Mouse (Mus musculus) adrenal gland, adult 18-20 months (tissue): Measurements from ENCODE around the gene Trnt1. TPM values are rescaled to one million over a fixed set of nuclear protein-coding genes. Genes with fewer than 3 reads are reported as not detected.

Source experiments
- DNase-seq, 2 experiments: peaks; one replicate each; pipeline ENCODE4 v3.0.0; 2021 to 2022; ENCODE audit warnings: low spot score in 2 of 2
- long read RNA-seq, 2 experiments: library from polyadenylated mRNA; stranded (forward); transcript quantifications; one replicate each; pipeline ENCODE4 v2.0.0; 2021
- total RNA-seq, 2 experiments: library from RNA; stranded (reverse); gene quantifications; 1 replicate in 1 of 2; 2 replicates in 1 of 2; pipeline ENCODE4 v1.2.3; 2021

The Trnt1 gene
- 10 to 100 TPM; 50.0 to 62.7 TPM for total RNA-seq
- long read RNA-seq, experiment 1, transcript Trnt1-203 (9 exons, 1,398 nt): minor isoform, 11 of 31 reads
- long read RNA-seq, experiment 1, transcript Trnt1-201 (9 exons, 2,283 nt): major isoform, 15 of 31 reads
- long read RNA-seq, experiment 1, partial matches to known transcripts: 3 of 31 reads
- long read RNA-seq, experiment 1, other reads (novel, unspliced or antisense): 2 of 31 reads
- long read RNA-seq, experiment 2, transcript Trnt1-201 (9 exons, 2,283 nt): major isoform, 34 of 89 reads
- long read RNA-seq, experiment 2, transcript Trnt1-203 (9 exons, 1,398 nt): minor isoform, 28 of 89 reads
- long read RNA-seq, experiment 2, partial matches to known transcripts: 14 of 89 reads
- long read RNA-seq, experiment 2, other reads (novel, unspliced or antisense): 11 of 89 reads

GRCm38 (mm10) chr6:106768640-106769289 lies at the start of gene Trnt1:
TSS of gene Trnt1 (plus strand) at chr6:106769120.
- peak; percentile 95 to 97 for DNase-seq

- DNase-seq: no peak
These were observed 43.3 kb upstream of the Trnt1 start for GRCm38 (mm10) chr6:106725642-106726041.

DNA sequence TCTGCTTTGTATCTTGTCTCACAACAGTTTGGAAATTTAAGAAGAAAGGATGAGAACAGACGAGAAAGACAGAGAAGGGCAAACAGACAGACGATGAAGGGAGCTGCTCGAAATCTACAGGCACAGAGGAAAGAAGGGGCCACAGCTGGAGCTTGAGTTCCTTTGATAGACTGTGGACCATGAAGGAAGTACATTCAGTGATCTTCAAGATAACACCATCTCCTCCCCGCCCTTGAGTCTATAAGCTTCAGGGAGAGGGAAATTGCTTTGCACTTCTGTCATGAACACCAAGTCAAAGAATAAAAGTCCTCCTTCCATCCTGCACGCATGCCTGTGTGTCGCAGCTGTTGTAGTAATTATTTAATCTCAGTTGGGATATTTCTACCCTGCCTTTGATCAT lies 42.8 kb upstream of the Trnt1 start:
- DNase-seq: no peak

DNA sequence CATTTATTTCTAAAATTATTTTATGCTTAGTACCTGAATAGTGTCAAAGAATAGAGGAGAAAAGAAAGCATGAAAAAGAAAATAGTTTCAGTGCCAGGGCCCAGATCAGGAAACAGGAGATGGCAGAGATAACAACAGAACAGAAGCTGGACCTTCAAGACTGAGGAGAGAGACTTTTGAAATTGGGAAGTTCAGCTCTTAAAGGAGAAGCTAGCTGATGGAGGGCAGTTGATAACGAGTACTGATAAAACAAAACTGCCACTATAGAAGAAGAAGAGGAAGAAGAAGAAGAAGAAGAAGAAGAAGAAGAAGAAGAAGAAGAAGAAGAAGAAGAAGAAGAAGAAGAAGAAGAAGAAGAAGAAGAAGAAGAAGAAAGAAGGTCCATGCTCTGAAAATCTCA lies 41.2 kb upstream of the Trnt1 start:
- DNase-seq: no peak

DNA sequence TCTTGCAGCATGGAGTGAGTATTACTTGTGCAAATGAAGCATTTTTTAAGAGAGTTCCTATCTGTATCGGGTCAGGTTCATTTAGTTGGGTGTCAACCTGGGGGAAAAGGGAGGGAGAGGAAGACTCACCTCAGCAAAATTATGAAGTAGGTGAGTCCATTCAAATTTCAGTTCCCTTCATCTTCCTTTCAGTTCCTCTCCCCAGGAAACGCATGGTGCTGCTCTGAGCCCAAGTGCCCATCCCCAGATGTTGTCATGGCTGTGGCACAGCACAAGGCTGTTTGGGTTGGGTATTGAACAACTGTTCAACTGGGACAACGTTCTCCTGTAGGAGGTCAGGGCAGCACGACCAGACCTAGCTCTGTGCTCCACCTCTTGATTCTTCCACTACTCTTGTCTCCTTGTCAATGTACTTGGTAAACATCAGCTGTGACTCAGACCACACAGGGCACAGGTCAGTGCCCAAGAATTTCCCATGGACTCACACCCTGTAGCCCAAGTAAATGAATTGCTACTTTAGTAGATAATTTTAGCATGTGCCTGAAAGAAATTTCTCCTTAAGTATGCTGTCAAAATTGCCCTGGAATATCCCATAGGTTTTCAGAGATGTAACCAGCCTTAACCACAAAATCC lies 39.1 kb upstream of the Trnt1 start:
- DNase-seq: no peak

- no peak for DNase-seq
These were observed 36.4 kb upstream of the Trnt1 start for GRCm38 (mm10) chr6:106732563-106732962.

DNA sequence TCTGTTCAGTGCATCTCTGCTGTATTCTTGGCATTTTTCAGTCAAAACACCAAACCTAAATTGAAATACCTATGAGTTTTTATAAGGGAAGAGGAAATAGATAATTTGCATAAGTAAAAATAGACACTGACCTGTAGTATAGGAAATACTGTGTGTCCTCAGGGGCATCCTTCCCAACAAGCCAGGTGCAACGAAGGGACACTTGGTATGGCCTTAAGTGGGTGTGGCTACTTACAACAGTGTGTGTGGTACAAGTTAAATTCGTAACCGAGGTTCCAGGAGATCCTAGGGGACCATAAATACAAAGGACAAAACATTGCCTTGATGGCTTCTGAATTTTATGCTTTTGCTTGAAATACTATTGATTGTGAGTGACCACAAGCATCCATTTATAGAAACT lies 30.7 kb upstream of the Trnt1 start:
- no peak for DNase-seq

GRCm38 (mm10) chr6:106740244-106740825 lies 28.6 kb upstream of the Trnt1 start:
- DNase-seq: no peak

DNA sequence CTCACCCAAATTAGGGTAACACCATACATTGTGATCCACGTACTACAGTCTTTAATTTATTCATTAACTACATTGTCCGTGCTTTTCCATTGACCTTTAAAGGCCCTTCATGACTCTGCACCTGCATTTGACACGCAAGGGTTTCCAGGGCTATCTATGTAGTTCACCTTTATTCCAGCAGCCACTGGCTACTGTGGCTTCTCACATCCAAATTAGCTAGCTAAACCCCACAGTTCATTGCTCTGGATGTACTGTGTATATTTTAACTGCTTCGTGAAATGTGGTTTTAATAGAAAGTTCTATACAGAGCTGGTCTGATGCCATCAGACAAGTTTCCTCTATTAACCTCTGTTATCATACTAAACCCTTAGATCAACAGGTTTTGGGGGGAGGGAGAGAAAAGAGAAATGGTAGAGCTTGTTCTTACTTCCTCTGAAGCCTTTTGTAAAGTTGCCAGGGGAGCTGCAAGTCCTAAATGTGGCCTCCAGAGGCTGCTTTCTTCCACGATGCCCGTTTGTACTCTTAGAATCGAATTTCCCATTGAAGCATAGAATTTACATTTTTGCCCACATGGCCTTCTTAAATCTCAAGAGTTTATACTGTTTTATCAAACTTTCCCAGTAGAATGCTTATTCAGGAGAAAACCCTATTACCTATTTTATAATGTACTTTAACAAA lies 25.2 kb upstream of the Trnt1 start:
- no peak for DNase-seq

GRCm38 (mm10) chr6:106745673-106746394 lies 23.1 kb upstream of the Trnt1 start:
- DNase-seq: no peak

DNA sequence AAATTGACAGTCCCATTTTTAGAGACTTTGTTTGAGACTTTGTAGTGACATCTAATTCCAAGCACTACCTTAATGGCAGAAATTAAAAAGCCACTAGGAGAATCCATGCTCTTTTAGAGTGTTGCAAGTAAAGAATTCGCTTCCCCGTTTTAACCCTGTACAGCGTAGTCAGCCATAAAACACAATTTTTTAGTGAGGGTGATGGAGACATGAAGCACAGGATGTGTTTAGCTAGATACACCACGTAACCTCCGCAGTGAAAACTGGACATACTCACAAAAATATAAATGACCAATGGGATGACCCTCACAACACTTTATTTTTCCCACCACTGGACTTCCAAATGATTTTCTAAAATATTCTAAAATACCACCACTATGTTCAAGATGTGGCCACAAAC lies 21.7 kb upstream of the Trnt1 start:
- DNase-seq: no peak

DNA sequence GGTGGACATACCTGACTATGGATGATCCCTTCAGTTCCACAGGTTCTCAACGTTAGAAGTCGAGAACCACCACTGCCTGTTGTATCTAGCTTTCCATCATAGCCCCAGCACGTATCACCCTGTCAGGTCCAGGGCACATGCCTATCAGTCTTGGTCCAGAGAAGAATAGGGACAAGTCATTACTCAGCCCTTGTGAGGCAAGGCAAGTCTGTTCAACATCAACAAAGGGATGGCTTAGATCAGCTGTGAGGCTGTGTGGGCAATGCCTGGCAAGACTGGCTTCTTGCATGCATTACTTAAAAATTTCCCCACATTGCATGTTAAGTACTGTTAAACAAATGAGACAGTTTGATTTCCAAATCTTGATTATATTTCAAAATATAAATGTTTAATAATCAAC lies 21.1 kb upstream of the Trnt1 start:
- no peak for DNase-seq

- DNase-seq: no peak
These were observed 20.0 kb upstream of the Trnt1 start, which contains the start of gene Il5ra for GRCm38 (mm10) chr6:106748887-106749388. TSS of gene Il5ra (minus strand) at chr6:106749037.

DNA sequence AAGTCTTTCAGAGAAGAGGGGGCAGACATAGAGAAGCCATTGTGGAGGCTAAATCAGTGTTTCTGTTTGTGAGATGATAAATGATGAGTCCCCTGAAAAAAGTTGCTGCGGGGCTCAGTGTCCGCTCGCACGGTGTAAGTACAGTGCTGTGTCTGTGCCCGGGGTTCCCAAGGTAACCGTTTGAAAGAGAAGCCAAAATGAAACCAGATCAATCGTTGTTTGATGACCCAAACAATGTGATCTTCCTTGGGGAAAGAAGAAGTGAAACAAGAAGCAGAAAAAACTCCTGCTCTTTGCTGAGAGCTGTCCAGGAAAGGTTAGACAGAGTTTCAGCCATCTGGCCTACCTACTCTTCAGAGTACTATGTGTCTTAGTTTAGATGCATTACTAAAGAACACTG lies 18.6 kb upstream of the Trnt1 start:
- DNase-seq: no peak

DNA sequence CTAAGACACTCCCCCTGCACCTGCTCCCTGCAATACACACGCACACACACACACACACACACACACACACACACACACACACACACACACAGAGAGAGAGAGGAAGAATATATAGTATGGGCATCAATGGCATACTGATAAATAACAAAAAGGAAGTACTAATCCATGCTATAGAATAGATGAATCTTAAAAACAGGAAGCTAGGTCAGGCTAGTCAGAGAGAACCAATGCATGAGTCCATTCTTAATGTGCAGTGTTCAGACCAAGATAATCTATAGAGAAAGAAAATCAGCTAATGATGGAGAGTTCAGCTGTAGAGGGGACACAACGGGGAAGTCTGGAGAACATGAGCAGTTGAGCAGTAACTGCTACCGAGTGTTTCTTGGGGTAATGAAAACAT lies 10.6 kb upstream of the Trnt1 start:
- DNase-seq: no peak

- DNase-seq: no peak
These were observed 8.3 kb upstream of the Trnt1 start for GRCm38 (mm10) chr6:106760473-106761218.

- no peak for DNase-seq
These were observed 7.4 kb upstream of the Trnt1 start for GRCm38 (mm10) chr6:106761486-106761885.

DNA sequence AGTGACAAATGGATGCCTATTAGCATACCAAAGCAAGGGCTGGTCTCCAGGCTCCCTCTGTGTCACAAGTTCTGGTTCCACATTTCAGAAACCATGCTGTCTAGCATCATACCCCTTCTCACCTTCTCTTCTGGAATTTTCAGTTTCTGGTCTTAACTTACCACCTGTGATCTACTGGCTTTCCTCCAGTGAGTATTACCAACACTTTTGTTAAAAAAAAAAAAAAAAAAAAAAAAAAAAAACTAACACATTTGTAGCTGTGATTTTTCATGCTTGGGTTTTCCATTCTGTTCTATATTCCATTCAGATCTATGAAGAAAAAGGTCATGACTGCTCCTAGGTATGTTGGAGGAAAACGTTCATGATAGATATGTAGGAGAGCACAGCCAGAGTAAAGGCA lies 3.0 kb upstream of the Trnt1 start:
- DNase-seq: no peak

DNA sequence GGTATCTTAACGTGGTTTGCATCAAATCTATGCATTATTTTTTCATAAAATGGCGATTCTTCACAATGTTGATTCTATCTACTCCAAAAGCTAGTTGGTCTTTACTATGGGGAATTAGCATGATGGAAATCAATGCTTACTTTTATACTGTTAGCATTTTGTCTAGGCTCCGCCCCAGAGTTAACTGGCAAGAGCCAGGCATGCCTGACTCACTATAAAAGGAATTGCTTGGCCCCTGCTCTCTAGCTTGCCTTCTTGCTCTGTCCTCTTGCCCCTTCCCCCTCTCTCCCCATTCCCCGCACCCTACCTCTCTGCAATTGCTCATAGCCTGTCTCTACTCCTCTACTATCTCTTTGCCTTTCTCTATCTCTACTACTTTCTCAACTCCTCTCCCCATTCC lies 2.1 kb upstream of the Trnt1 start:
- DNase-seq: no peak
